21 mouse cellular contexts compared by ENCODE assay signal in genomic region chr10:52427634-52428415, GRCm38 (mm10). TPM values are rescaled to one million over a fixed set of nuclear protein-coding genes. Genes with fewer than 3 reads are reported as not detected.
DNase-seq lines count a peak whose midpoint lies in the region; ATAC-seq lines count a peak whose summit lies in the region.
"Had no signal": no experiment of that assay in that cellular context is flagged by ENCODE, and none has a peak within 500 bp of the region (broad histone marks: within the 10 kb centered on the region; RNA-seq: fewer than 3 reads in every experiment).

No protein-coding gene starts in this region.

- WGBS in neural tube, embryonic 11.5 days: 51% methylated on average over 2 of the region's 2 CpGs
- WGBS in forebrain, embryonic 15.5 days: 21% methylated on average over 2 of the region's 2 CpGs

- no peak overlapping the region for H3K9ac ChIP-seq in neural tube, embryonic 11.5 days (ENCODE audit: low read length)
- no peak overlapping the region for H3K9ac ChIP-seq in forebrain, embryonic 15.5 days (replicated peaks)
- H3K9ac ChIP-seq: heart, embryonic 12.5 days; hindbrain, embryonic 14.5 days; limb, embryonic 12.5 days; liver, embryonic 14.5 days; lung, embryonic 15.5 days had no signal

- H3K27me3 ChIP-seq in neural tube, embryonic 11.5 days (ENCODE audit: control insufficient read depth, insufficient read depth, low read length): no peaks in the 10 kb centered on the region
- H3K27me3 ChIP-seq in forebrain, embryonic 15.5 days: no peaks in the 10 kb centered on the region
- H3K27me3 ChIP-seq: heart, embryonic 12.5 days; limb, embryonic 12.5 days; lung, embryonic 15.5 days had no signal

- ATAC-seq in neural tube, embryonic 11.5 days (ENCODE audit: insufficient read depth, low FRiP score, low TSS enrichment): peak; percentile 35; the same call in 1 of the 2 replicates
- ATAC-seq in forebrain, embryonic 15.5 days (replicated peaks): peak; percentile 58; the same call in 1 of the 2 replicates

- H3K9me3 ChIP-seq in neural tube, embryonic 11.5 days (ENCODE audit: control insufficient read depth, low read length): no peaks in the 10 kb centered on the region
- no peaks in the 10 kb centered on the region for H3K9me3 ChIP-seq in forebrain, embryonic 15.5 days
- H3K9me3 ChIP-seq: heart, embryonic 12.5 days; limb, embryonic 12.5 days; lung, embryonic 15.5 days had no signal

- H3K4me3 ChIP-seq in neural tube, embryonic 11.5 days (ENCODE audit: low read depth, low read length): no peak overlapping the region
- H3K4me3 ChIP-seq in forebrain, embryonic 15.5 days: no peak overlapping the region
- H3K4me3 ChIP-seq: heart, embryonic 12.5 days; limb, embryonic 12.5 days; lung, embryonic 15.5 days; myocyte had no signal

- H3K36me3 ChIP-seq in neural tube, embryonic 11.5 days (ENCODE audit: control insufficient read depth, insufficient read depth, low read length): no peaks in the 10 kb centered on the region
- H3K36me3 ChIP-seq in forebrain, embryonic 15.5 days: peaks cover 20% of the 10 kb centered on the region

- H3K4me2 ChIP-seq in neural tube, embryonic 11.5 days (ENCODE audit: low read depth): no peak overlapping the region
- no peak overlapping the region for H3K4me2 ChIP-seq in forebrain, embryonic 15.5 days (replicated peaks)
- H3K4me2 ChIP-seq: heart, embryonic 12.5 days; hindbrain, embryonic 14.5 days; limb, embryonic 12.5 days; lung, embryonic 15.5 days had no signal

- H3K4me1 ChIP-seq in neural tube, embryonic 11.5 days (ENCODE audit: control insufficient read depth, insufficient read depth, low read length): no peaks in the 10 kb centered on the region
- H3K4me1 ChIP-seq in forebrain, embryonic 15.5 days: peaks cover 14% of the 10 kb centered on the region
- H3K4me1 ChIP-seq: lung, embryonic 15.5 days had no signal

- DNase-seq in kidney, adult 9 months: peak; percentile 65
- DNase-seq in kidney, postnatal 14 days: no peak
- no peak for DNase-seq in neural tube, embryonic 11.5 days (ENCODE audit: low spot score)
- no peak for DNase-seq in neural tube, embryonic 10.5 days (ENCODE audit: extremely low spot score, low spot score)
- peak; percentile 19 for DNase-seq in yolk sac, embryonic 10.5 days (ENCODE audit: low spot score)
- DNase-seq in cerebellum, postnatal 36 days: no peak
- DNase-seq: adrenal gland, postnatal 14 days; cerebellum, adult 11 months; cerebellum, postnatal 14 days; lung, postnatal 4 days; right cerebral cortex, postnatal 4 days; thymus, postnatal 14 days had no signal

- H3K27ac ChIP-seq in neural tube, embryonic 11.5 days (ENCODE audit: low read depth, low read length): no peak overlapping the region
- H3K27ac ChIP-seq in forebrain, embryonic 15.5 days (replicated peaks): no peak overlapping the region
- H3K27ac ChIP-seq: hindbrain, embryonic 14.5 days; limb, embryonic 12.5 days; liver, embryonic 14.5 days; lung, embryonic 15.5 days had no signal

RNA-seq across cellular contexts. Expression of gene Nus1, which starts 10.5 kb away (rescaled TPM):
- 14.4 and 15.7 TPM in 2 replicates for polyA plus RNA-seq in neural tube, embryonic 11.5 days (2014; fragmentation: Nextera tagmentation; extraction: Ambion mirVana)
- 18.5 and 19.2 TPM in 2 replicates for polyA plus RNA-seq in forebrain, embryonic 15.5 days (2015; fragmentation: Nextera tagmentation; extraction: Ambion mirVana)

RNA-seq across cellular contexts. Expression of gene Nepn, which starts 39.1 kb away (rescaled TPM):
- polyA plus RNA-seq in neural tube, embryonic 11.5 days (2014; fragmentation: Nextera tagmentation; extraction: Ambion mirVana): not detected in 2 replicates
- not detected in 2 replicates for polyA plus RNA-seq in forebrain, embryonic 15.5 days (2015; fragmentation: Nextera tagmentation; extraction: Ambion mirVana)
- polyA plus RNA-seq: C2C12; heart, embryonic 12.5 days; hindbrain, embryonic 14.5 days; large intestine, adult 2 months; lung, embryonic 15.5 days had no signal

RNA-seq across cellular contexts. Expression of gene Gopc, which starts 45.9 kb away (rescaled TPM):
- polyA plus RNA-seq in neural tube, embryonic 11.5 days (2014; fragmentation: Nextera tagmentation; extraction: Ambion mirVana): 21.6 and 21.7 TPM in 2 replicates
- polyA plus RNA-seq in forebrain, embryonic 15.5 days (2015; fragmentation: Nextera tagmentation; extraction: Ambion mirVana): 23.3 and 23.7 TPM in 2 replicates

Comparison
In these comparisons a context has a peak if more than half of its experiments do, and no peak if none do; other contexts are left out.
1. DNase-seq: peak in kidney, adult 9 months (single experiment) and yolk sac, embryonic 10.5 days (single experiment); none in kidney, postnatal 14 days (single experiment), neural tube, embryonic 11.5 days (single experiment), neural tube, embryonic 10.5 days (single experiment) and cerebellum, postnatal 36 days (0 of 2).